Mouse (Mus musculus) myocyte (in vitro differentiated cells): ENCODE measurements around the gene Iqgap2. TPM values are rescaled to one million over a fixed set of nuclear protein-coding genes. Genes with fewer than 3 reads are reported as not detected.

ENCODE experiments used
- H3K27me3 ChIP-seq: one replicate; pipeline ENCODE4 v1.6.1; 2011; ENCODE audit not compliant: control insufficient read depth, insufficient read depth, insufficient read length
- H3K36me3 ChIP-seq: one replicate; pipeline ENCODE4 v1.6.1; 2011; ENCODE audit not compliant: control insufficient read depth, insufficient read depth
- H3K4me2 ChIP-seq: one replicate; pipeline ENCODE4 v1.6.1; 2011; ENCODE audit warnings: low read depth, control low read depth
- H3K4me3 ChIP-seq: one replicate; pipeline ENCODE4 v1.5.1; 2011; ENCODE audit warnings: mild to moderate bottlenecking, control low read depth, moderate library complexity
- H3K79me2 ChIP-seq: one replicate; pipeline ENCODE4 v1.6.1; 2011; ENCODE audit not compliant: control insufficient read depth, insufficient read depth
- H3ac ChIP-seq: one replicate; pipeline ENCODE4 v1.6.1; 2011; ENCODE audit not compliant: control insufficient read depth, insufficient read length
- CEBPB ChIP-seq: IDR thresholded peaks from 2 replicates; pipeline ENCODE4 v1.6.1; 2011; ENCODE audit warnings: mild to moderate bottlenecking, moderate library complexity; ENCODE audit not compliant: poor library complexity, insufficient read depth, severe bottlenecking
- E2F4 ChIP-seq: IDR thresholded peaks from one replicate; pipeline ENCODE4 v1.6.1; 2011; ENCODE audit warnings: mild to moderate bottlenecking, control low read depth, moderate library complexity; ENCODE audit not compliant: insufficient read depth
- MAX ChIP-seq: IDR thresholded peaks from one replicate; pipeline ENCODE4 v1.6.1; 2011; ENCODE audit warnings: low read depth, mild to moderate bottlenecking, control low read depth
- MYOD1 ChIP-seq, 3 experiments: IDR thresholded peaks; one replicate each; pipeline ENCODE4 v1.6.1; 2011; ENCODE audit warnings: control low read depth in 2 of 3, low read depth in 2 of 3, mild to moderate bottlenecking in 2 of 3, moderate library complexity in 1 of 3; ENCODE audit not compliant: insufficient read length in 2 of 3, control insufficient read depth in 1 of 3
- MYOG ChIP-seq, 3 experiments: IDR thresholded peaks; one replicate each; pipeline ENCODE4 v1.6.1; 2011; ENCODE audit warnings: control low read depth in 2 of 3, low read depth in 2 of 3, mild to moderate bottlenecking in 2 of 3; ENCODE audit not compliant: insufficient read length in 2 of 3, control insufficient read depth in 1 of 3, insufficient read depth in 1 of 3
- POLR2A ChIP-seq: IDR thresholded peaks from one replicate; pipeline ENCODE4 v1.6.1; 2011; ENCODE audit warnings: low read depth, mild to moderate bottlenecking, control low read depth, moderate library complexity; ENCODE audit not compliant: insufficient read length
- POLR2AphosphoS2 ChIP-seq: IDR thresholded peaks from one replicate; pipeline ENCODE4 v1.6.1; 2011; ENCODE audit warnings: low read depth, control low read depth; ENCODE audit not compliant: insufficient read length
- REST ChIP-seq: IDR thresholded peaks from one replicate; pipeline ENCODE4 v1.6.1; 2011; ENCODE audit warnings: mild to moderate bottlenecking, control low read depth, moderate library complexity; ENCODE audit not compliant: insufficient read depth, insufficient read length
- SRF ChIP-seq: IDR thresholded peaks from one replicate; pipeline ENCODE4 v1.6.1; 2011; ENCODE audit warnings: low read depth; ENCODE audit not compliant: control insufficient read depth, insufficient read length
- TCF12 ChIP-seq: IDR thresholded peaks from one replicate; pipeline ENCODE4 v1.6.1; 2011; ENCODE audit warnings: mild to moderate bottlenecking, control low read depth; ENCODE audit not compliant: poor library complexity, insufficient read depth, severe bottlenecking
- TCF3 ChIP-seq: IDR thresholded peaks from one replicate; pipeline ENCODE4 v1.6.1; 2011; ENCODE audit warnings: low read depth, control low read depth; ENCODE audit not compliant: insufficient read length
- USF1 ChIP-seq: IDR thresholded peaks from one replicate; pipeline ENCODE4 v1.6.1; 2011; ENCODE audit warnings: low read depth, mild to moderate bottlenecking, control low read depth, moderate library complexity
- polyA plus RNA-seq: library from polyadenylated mRNA; unstranded; fragments of >200 nt; fragmentation: generic; extraction: Trizol; gene quantifications from one replicate; pipeline ENCODE4 v1.2.1, GENCODE M21; 2012; ENCODE audit warnings: missing spikeins

Gene Iqgap2
- polyA plus RNA-seq, 1 experiment, result 0.02 TPM

- no peak for TF ChIP-seq MYOD1 (IDR thresholded peaks at IDR 0.05; ENCODE audit: control insufficient read depth in 1 of 3, insufficient read length in 2 of 3, low read depth in 2 of 3)
Observed at GRCm38 (mm10) chr13:95665644-95666356, 225.9 kb downstream of the Iqgap2 start.

GRCm38 (mm10) chr13:95663834-95664233, 227.9 kb downstream of the Iqgap2 start:
- Histone ChIP-seq H3K27me3 (no peaks in the 10 kb centered on the region), H3K36me3 (no peaks in the 10 kb centered on the region), H3K4me2 (no peak overlapping the region), H3ac (no peak overlapping the region), H3K4me3 (no peak overlapping the region), H3K79me2 (no peaks in the 10 kb centered on the region)
- TF ChIP-seq REST (no peak), TCF12 (no peak), TCF3 (no peak), MYOD1 (IDR thresholded peaks at IDR 0.05; ENCODE audit: control insufficient read depth in 1 of 3, insufficient read length in 2 of 3, low read depth in 2 of 3) (no peak), POLR2A (no peak), MAX (no peak), CEBPB (no peak), E2F4 (no peak), POLR2AphosphoS2 (no peak), USF1 (no peak), MYOG (IDR thresholded peaks at IDR 0.05; ENCODE audit: control insufficient read depth in 1 of 3, insufficient read depth in 1 of 3, insufficient read length in 2 of 3, low read depth in 2 of 3) (no peak), SRF (no peak)

More at GRCm38 (mm10) chr13:95665644-95666356, 225.9 kb downstream of the Iqgap2 start:
- Histone ChIP-seq H3K79me2 (no peaks in the 10 kb centered on the region), H3ac (no peak overlapping the region), H3K4me2 (no peak overlapping the region), H3K36me3 (no peaks in the 10 kb centered on the region), H3K27me3 (no peaks in the 10 kb centered on the region), H3K4me3 (no peak overlapping the region)

GRCm38 (mm10) chr13:95659432-95659831, 232.3 kb downstream of the Iqgap2 start:
- H3K27me3 ChIP-seq, result no peaks in the 10 kb centered on the region
- no peaks in the 10 kb centered on the region for H3K79me2 ChIP-seq
- TF ChIP-seq E2F4 (no peak), MYOD1 (IDR thresholded peaks at IDR 0.05; ENCODE audit: control insufficient read depth in 1 of 3, insufficient read length in 2 of 3, low read depth in 2 of 3) (no peak), CEBPB (no peak), MYOG (IDR thresholded peaks at IDR 0.05; ENCODE audit: control insufficient read depth in 1 of 3, insufficient read depth in 1 of 3, insufficient read length in 2 of 3, low read depth in 2 of 3) (no peak), TCF3 (no peak), USF1 (no peak), REST (no peak), POLR2A (no peak), POLR2AphosphoS2 (no peak)
- H3K4me3 ChIP-seq, result no peak overlapping the region
- H3K36me3 ChIP-seq, result no peaks in the 10 kb centered on the region
- no peak overlapping the region for H3K4me2 ChIP-seq
- no peak overlapping the region for H3ac ChIP-seq

GRCm38 (mm10) chr13:95657171-95657570, 234.6 kb downstream of the Iqgap2 start:
- H3K79me2 ChIP-seq, result no peaks in the 10 kb centered on the region
- H3K27me3 ChIP-seq, result no peaks in the 10 kb centered on the region
- no peak overlapping the region for H3K4me3 ChIP-seq
- TF ChIP-seq CEBPB, result no peak
- TF ChIP-seq TCF3, result no peak
- TF ChIP-seq MYOG (IDR thresholded peaks at IDR 0.05; ENCODE audit: control insufficient read depth in 1 of 3, insufficient read depth in 1 of 3, insufficient read length in 2 of 3, low read depth in 2 of 3), result no peak
- TF ChIP-seq E2F4, result no peak
- no peak for TF ChIP-seq REST
- TF ChIP-seq MYOD1 (IDR thresholded peaks at IDR 0.05; ENCODE audit: control insufficient read depth in 1 of 3, insufficient read length in 2 of 3, low read depth in 2 of 3), result no peak
- TF ChIP-seq TCF12, result no peak
- TF ChIP-seq POLR2AphosphoS2, result no peak
- no peak for TF ChIP-seq SRF
- no peak for TF ChIP-seq MAX
- no peak for TF ChIP-seq USF1
- TF ChIP-seq POLR2A, result no peak
- H3K36me3 ChIP-seq, result no peaks in the 10 kb centered on the region
- H3ac ChIP-seq, result no peak overlapping the region
- H3K4me2 ChIP-seq, result no peak overlapping the region

- H3ac ChIP-seq, result no peak overlapping the region
- H3K36me3 ChIP-seq, result no peaks in the 10 kb centered on the region
- TF ChIP-seq MYOD1 (IDR thresholded peaks at IDR 0.05; ENCODE audit: control insufficient read depth in 1 of 3, insufficient read length in 2 of 3, low read depth in 2 of 3), result no peak
- TF ChIP-seq REST, result no peak
- no peak for TF ChIP-seq POLR2AphosphoS2
- TF ChIP-seq E2F4, result no peak
- no peak for TF ChIP-seq MYOG (IDR thresholded peaks at IDR 0.05; ENCODE audit: control insufficient read depth in 1 of 3, insufficient read depth in 1 of 3, insufficient read length in 2 of 3, low read depth in 2 of 3)
- TF ChIP-seq TCF12, result no peak
- no peak for TF ChIP-seq MAX
- TF ChIP-seq USF1, result no peak
- TF ChIP-seq TCF3, result no peak
- no peak for TF ChIP-seq SRF
- no peak for TF ChIP-seq POLR2A
- no peak for TF ChIP-seq CEBPB
- no peak overlapping the region for H3K4me3 ChIP-seq
- no peaks in the 10 kb centered on the region for H3K27me3 ChIP-seq
- H3K4me2 ChIP-seq, result no peak overlapping the region
- no peaks in the 10 kb centered on the region for H3K79me2 ChIP-seq
Observed at GRCm38 (mm10) chr13:95655284-95655683, 236.4 kb downstream of the Iqgap2 start.
